ENCODE assay signal across 10 mouse cellular contexts in the genomic region with DNA sequence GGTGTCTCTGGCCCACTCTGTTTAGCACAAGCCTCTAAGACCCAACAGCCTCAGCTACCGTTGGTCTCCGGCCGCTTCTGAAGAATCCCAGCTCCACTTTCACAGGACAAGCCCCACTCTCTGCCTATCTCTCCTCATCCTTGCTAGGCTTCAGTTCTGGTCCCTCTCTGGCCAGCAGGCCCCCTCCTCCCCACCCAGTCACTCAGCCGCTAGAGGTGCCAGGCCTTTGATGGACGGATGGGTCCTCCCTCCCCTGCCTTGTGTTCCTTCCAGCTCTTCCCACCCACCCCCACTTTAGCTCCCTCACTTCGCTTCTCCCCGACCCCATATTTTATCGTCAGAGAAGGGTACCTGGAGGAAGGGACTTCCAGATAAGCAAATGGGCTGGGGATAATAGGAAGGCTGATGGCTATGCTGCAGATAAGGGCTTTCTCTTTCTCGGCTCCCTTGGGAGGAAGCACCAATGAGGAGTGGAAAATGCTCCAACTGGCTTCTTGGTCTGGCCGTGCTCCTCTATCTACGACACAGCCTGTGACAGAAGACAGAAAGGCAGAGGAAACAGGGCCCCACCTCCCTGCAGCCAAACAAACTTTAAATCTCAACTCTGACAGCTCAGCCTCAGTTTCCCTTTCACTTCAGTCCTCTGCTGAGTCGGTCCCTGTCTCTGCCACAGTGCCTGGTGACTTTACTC. TPM values are rescaled to one million over a fixed set of nuclear protein-coding genes. Genes with fewer than 3 reads are reported as not detected.
DNase-seq lines count a peak whose midpoint lies in the region; ATAC-seq and TF ChIP-seq lines count a peak whose summit lies in the region.
"Had no signal": no experiment of that assay in that cellular context is flagged by ENCODE, and none has a peak within 500 bp of the region (broad histone marks: within the 10 kb centered on the region; RNA-seq: fewer than 3 reads in every experiment).

No protein-coding gene starts in this region.

- H3K4me3 ChIP-seq in limb, embryonic 13.5 days, result no peak overlapping the region
- no peak overlapping the region for H3K4me3 ChIP-seq in limb, embryonic 10.5 days
- peak overlapping the region; percentile 5 to 11; a peak in 2 of 4 replicates for H3K4me3 ChIP-seq in heart, embryonic 14.5 days (ENCODE audit: control insufficient read depth in 1 of 2, insufficient read depth in 1 of 2, low read depth in 1 of 2, low read length in 2 of 2)
- no peak overlapping the region for H3K4me3 ChIP-seq in kidney, postnatal 0 days (replicated peaks; ENCODE audit: low read depth, low read length)
- no peak overlapping the region for H3K4me3 ChIP-seq in midbrain, embryonic 16.5 days (ENCODE audit: low read depth, low read length)

- peaks cover 39% of the 10 kb centered on the region for H3K27me3 ChIP-seq in limb, embryonic 13.5 days
- peaks cover 44% of the 10 kb centered on the region for H3K27me3 ChIP-seq in limb, embryonic 10.5 days (ENCODE audit: low read depth, poor library complexity, severe bottlenecking)
- peaks cover 5% of the 10 kb centered on the region; the same call in 1 of the 2 replicates for H3K27me3 ChIP-seq in heart, embryonic 14.5 days (ENCODE audit: control insufficient read depth, insufficient read depth, low read length)
- H3K27me3 ChIP-seq in kidney, postnatal 0 days (ENCODE audit: insufficient read depth, low read length), result no peaks in the 10 kb centered on the region
- no peaks in the 10 kb centered on the region for H3K27me3 ChIP-seq in midbrain, embryonic 16.5 days (ENCODE audit: control insufficient read depth, insufficient read depth, low read depth, low read length)

- H3K36me3 ChIP-seq in limb, embryonic 13.5 days, result peaks cover 12% of the 10 kb centered on the region
- peaks cover 18% of the 10 kb centered on the region for H3K36me3 ChIP-seq in limb, embryonic 10.5 days
- peaks cover 11% of the 10 kb centered on the region for H3K36me3 ChIP-seq in heart, embryonic 14.5 days (ENCODE audit: control insufficient read depth, insufficient read depth, low read length)
- H3K36me3 ChIP-seq in kidney, postnatal 0 days (ENCODE audit: insufficient read depth, low read length), result no peaks in the 10 kb centered on the region
- no peaks in the 10 kb centered on the region for H3K36me3 ChIP-seq in midbrain, embryonic 16.5 days (ENCODE audit: control insufficient read depth, insufficient read depth, low read length)

- no peaks in the 10 kb centered on the region for H3K9me3 ChIP-seq in limb, embryonic 13.5 days
- H3K9me3 ChIP-seq in limb, embryonic 10.5 days (replicated peaks), result no peaks in the 10 kb centered on the region
- no peaks in the 10 kb centered on the region for H3K9me3 ChIP-seq in heart, embryonic 14.5 days (ENCODE audit: control insufficient read depth, low read length)
- no peaks in the 10 kb centered on the region for H3K9me3 ChIP-seq in kidney, postnatal 0 days (replicated peaks; ENCODE audit: low read length)
- no peaks in the 10 kb centered on the region for H3K9me3 ChIP-seq in midbrain, embryonic 16.5 days (replicated peaks; ENCODE audit: control insufficient read depth, low read length, poor library complexity, severe bottlenecking)

- no peak overlapping the region for H3K27ac ChIP-seq in limb, embryonic 13.5 days
- no peak overlapping the region for H3K27ac ChIP-seq in limb, embryonic 10.5 days
- peak overlapping the region; percentile 30 to 66 for H3K27ac ChIP-seq in heart, embryonic 14.5 days (replicated peaks in 1 of 2; ENCODE audit: control insufficient read depth in 1 of 2, insufficient read depth in 1 of 2, low read depth in 2 of 2, low read length in 2 of 2)
- no peak overlapping the region for H3K27ac ChIP-seq in kidney, postnatal 0 days
- peak overlapping the region; percentile 18; the same call in 1 of the 2 replicates for H3K27ac ChIP-seq in midbrain, embryonic 16.5 days (ENCODE audit: low read length)

- peak overlapping the region; percentile 25; the same call in 1 of the 2 replicates for H3K9ac ChIP-seq in limb, embryonic 13.5 days
- peak overlapping the region; percentile 30; the same call in 1 of the 2 replicates for H3K9ac ChIP-seq in heart, embryonic 14.5 days (ENCODE audit: low read length)
- H3K9ac ChIP-seq in kidney, postnatal 0 days (ENCODE audit: low read depth, low read length), result no peak overlapping the region
- H3K9ac ChIP-seq in midbrain, embryonic 16.5 days (ENCODE audit: low read depth, low read length), result no peak overlapping the region
- H3K9ac ChIP-seq: lung, embryonic 14.5 days had no signal

- H3K4me1 ChIP-seq in limb, embryonic 13.5 days, result peaks cover 8% of the 10 kb centered on the region
- H3K4me1 ChIP-seq in limb, embryonic 10.5 days, result peaks cover 16% of the 10 kb centered on the region
- H3K4me1 ChIP-seq in heart, embryonic 14.5 days (ENCODE audit: control insufficient read depth in 2 of 2, insufficient read depth in 2 of 2, low read length in 2 of 2), result peaks cover 17 to 28% of the 10 kb centered on the region in 2 experiments
- H3K4me1 ChIP-seq in kidney, postnatal 0 days (replicated peaks; ENCODE audit: insufficient read depth, low read length), result peaks cover 7% of the 10 kb centered on the region
- H3K4me1 ChIP-seq in midbrain, embryonic 16.5 days (ENCODE audit: control insufficient read depth, insufficient read depth, low read length), result peaks cover 2% of the 10 kb centered on the region

- no peak for ATAC-seq in limb, embryonic 13.5 days (ENCODE audit: low FRiP score, low read depth)
- peak; percentile 48; the same call in 1 of the 2 replicates for ATAC-seq in heart, embryonic 14.5 days (ENCODE audit: insufficient number of reproducible peaks, insufficient read depth, low FRiP score, low read depth)
- ATAC-seq in kidney, postnatal 0 days (replicated peaks; ENCODE audit: low FRiP score, low read depth), result no peak
- 0 out of 2 replicates have a peak, but pooled peaks have one; percentile 16 for ATAC-seq in midbrain, embryonic 16.5 days

- DNase-seq in limb, embryonic 10.5 days (ENCODE audit: low spot score), result no peak
- no peak for DNase-seq in kidney, postnatal 0 days (ENCODE audit: low spot score)
- DNase-seq in thymus, postnatal 4 days, result no peak
- no peak for DNase-seq in adrenal gland, adult 8-10 months
- DNase-seq in urinary bladder, postnatal 10 days (ENCODE audit: low spot score), result no peak

- WGBS in limb, embryonic 13.5 days, result 26% methylated on average over 12 of the region's 12 CpGs
- 24% methylated on average over 12 of the region's 12 CpGs for WGBS in limb, embryonic 10.5 days
- 5% methylated on average over 12 of the region's 12 CpGs for WGBS in heart, embryonic 14.5 days
- WGBS in kidney, postnatal 0 days, result 18% methylated on average over 12 of the region's 12 CpGs
- WGBS in midbrain, embryonic 16.5 days, result 35% methylated on average over 12 of the region's 12 CpGs

- H3K4me2 ChIP-seq in limb, embryonic 13.5 days (replicated peaks), result no peak overlapping the region
- H3K4me2 ChIP-seq in heart, embryonic 14.5 days (ENCODE audit: low read length), result peak overlapping the region; percentile 52
- peak overlapping the region; percentile 21; the same call in 1 of the 2 replicates for H3K4me2 ChIP-seq in kidney, postnatal 0 days (ENCODE audit: low read length)
- H3K4me2 ChIP-seq in midbrain, embryonic 16.5 days (ENCODE audit: low read length), result no peak overlapping the region
- H3K4me2 ChIP-seq: lung, embryonic 14.5 days had no signal

- TF ChIP-seq CTCF in kidney, postnatal 0 days (IDR thresholded peaks at IDR 0.05; ENCODE audit: low read depth), result no peak

RNA-seq across cellular contexts. Expression of gene Dnajc5g, which starts 23.0 kb away (rescaled TPM):
- polyA plus RNA-seq in limb, embryonic 13.5 days (2015; fragmentation: Nextera tagmentation; extraction: Ambion mirVana), result not detected in 2 replicates
- not detected in 2 replicates for polyA plus RNA-seq in limb, embryonic 10.5 days (2016; fragmentation: Nextera tagmentation; extraction: Ambion mirVana)
- not detected in 2 replicates for polyA plus RNA-seq in heart, embryonic 14.5 days (2014; fragmentation: Nextera tagmentation; extraction: Ambion mirVana)
- not detected in 2 replicates for polyA plus RNA-seq in kidney, postnatal 0 days (2015; fragmentation: Nextera tagmentation; extraction: Ambion mirVana)
- polyA plus RNA-seq in midbrain, embryonic 16.5 days (2015; fragmentation: Nextera tagmentation; extraction: Ambion mirVana), result not detected in 2 replicates
- not detected for total RNA-seq in adrenal gland, adult 8-10 months (2022)
- total RNA-seq: gastrocnemius, postnatal 4 days had no signal
- polyA plus RNA-seq: lung, embryonic 14.5 days had no signal

RNA-seq across cellular contexts. Expression of gene Slc30a3, which starts 25.0 kb away (rescaled TPM):
- 0.38 and 0.57 TPM in 2 replicates for polyA plus RNA-seq in limb, embryonic 13.5 days (2015; fragmentation: Nextera tagmentation; extraction: Ambion mirVana)
- polyA plus RNA-seq in limb, embryonic 10.5 days (2016; fragmentation: Nextera tagmentation; extraction: Ambion mirVana), result 0.24 and 0.26 TPM in 2 replicates
- polyA plus RNA-seq in heart, embryonic 14.5 days (2014; fragmentation: Nextera tagmentation; extraction: Ambion mirVana), result 0.26 and 0.43 TPM in 2 replicates
- polyA plus RNA-seq in kidney, postnatal 0 days (2015; fragmentation: Nextera tagmentation; extraction: Ambion mirVana), result 1.1 TPM in 2 replicates
- 15.6 and 18.0 TPM in 2 replicates for polyA plus RNA-seq in midbrain, embryonic 16.5 days (2015; fragmentation: Nextera tagmentation; extraction: Ambion mirVana)
- total RNA-seq in adrenal gland, adult 8-10 months (2022), result under 1 TPM in 1 of 4 experiments, not detected in 3; 0.28 TPM
- total RNA-seq: gastrocnemius, postnatal 4 days had no signal
- polyA plus RNA-seq: lung, embryonic 14.5 days had no signal

RNA-seq across cellular contexts. Expression of gene Cad, which starts 28.5 kb away (rescaled TPM):
- polyA plus RNA-seq in limb, embryonic 13.5 days (2015; fragmentation: Nextera tagmentation; extraction: Ambion mirVana), result 30.0 and 33.7 TPM in 2 replicates
- 63.1 and 71.3 TPM in 2 replicates for polyA plus RNA-seq in limb, embryonic 10.5 days (2016; fragmentation: Nextera tagmentation; extraction: Ambion mirVana)
- 13.3 and 14.3 TPM in 2 replicates for polyA plus RNA-seq in heart, embryonic 14.5 days (2014; fragmentation: Nextera tagmentation; extraction: Ambion mirVana)
- 11.8 and 13.9 TPM in 2 replicates for polyA plus RNA-seq in kidney, postnatal 0 days (2015; fragmentation: Nextera tagmentation; extraction: Ambion mirVana)
- 14.5 and 14.8 TPM in 2 replicates for polyA plus RNA-seq in midbrain, embryonic 16.5 days (2015; fragmentation: Nextera tagmentation; extraction: Ambion mirVana)
- total RNA-seq in adrenal gland, adult 8-10 months (2022), result 10 to 100 TPM; 23.1 to 52.0 (median 33.6) TPM

RNA-seq across cellular contexts. Expression of gene Trim54, which starts 33.4 kb away (rescaled TPM):
- polyA plus RNA-seq in limb, embryonic 13.5 days (2015; fragmentation: Nextera tagmentation; extraction: Ambion mirVana), result 7.2 and 8.1 TPM in 2 replicates
- 0.23 TPM in 1 of 2 replicates, not detected in the other for polyA plus RNA-seq in limb, embryonic 10.5 days (2016; fragmentation: Nextera tagmentation; extraction: Ambion mirVana)
- polyA plus RNA-seq in heart, embryonic 14.5 days (2014; fragmentation: Nextera tagmentation; extraction: Ambion mirVana), result 7.0 and 9.3 TPM in 2 replicates
- not detected in 2 replicates for polyA plus RNA-seq in kidney, postnatal 0 days (2015; fragmentation: Nextera tagmentation; extraction: Ambion mirVana)
- not detected in 2 replicates for polyA plus RNA-seq in midbrain, embryonic 16.5 days (2015; fragmentation: Nextera tagmentation; extraction: Ambion mirVana)
- not detected for total RNA-seq in adrenal gland, adult 8-10 months (2022)
- polyA plus RNA-seq: lung, embryonic 14.5 days had no signal

RNA-seq across cellular contexts. Expression of gene Slc5a6, which starts 34.4 kb away (rescaled TPM):
- polyA plus RNA-seq in limb, embryonic 13.5 days (2015; fragmentation: Nextera tagmentation; extraction: Ambion mirVana), result 13.4 and 14.1 TPM in 2 replicates
- polyA plus RNA-seq in limb, embryonic 10.5 days (2016; fragmentation: Nextera tagmentation; extraction: Ambion mirVana), result 10.4 and 10.8 TPM in 2 replicates
- polyA plus RNA-seq in heart, embryonic 14.5 days (2014; fragmentation: Nextera tagmentation; extraction: Ambion mirVana), result 6.5 and 7.2 TPM in 2 replicates
- 13.4 and 15.1 TPM in 2 replicates for polyA plus RNA-seq in kidney, postnatal 0 days (2015; fragmentation: Nextera tagmentation; extraction: Ambion mirVana)
- polyA plus RNA-seq in midbrain, embryonic 16.5 days (2015; fragmentation: Nextera tagmentation; extraction: Ambion mirVana), result 29.4 and 30.3 TPM in 2 replicates
- total RNA-seq in adrenal gland, adult 8-10 months (2022), result 10 to 100 TPM; 33.5 to 46.4 (median 38.1) TPM

Comparison
In these comparisons a context has a peak if more than half of its experiments do, and no peak if none do; other contexts are left out.
1. ATAC-seq: peak in heart, embryonic 14.5 days (single experiment) and midbrain, embryonic 16.5 days (single experiment); none in limb, embryonic 13.5 days (single experiment) and kidney, postnatal 0 days (single experiment).
2. H3K27ac ChIP-seq: peak in heart, embryonic 14.5 days (2 of 2) and midbrain, embryonic 16.5 days (single experiment); none in limb, embryonic 13.5 days (single experiment), limb, embryonic 10.5 days (single experiment) and kidney, postnatal 0 days (single experiment).
3. H3K4me2 ChIP-seq: peak in heart, embryonic 14.5 days (single experiment) and kidney, postnatal 0 days (single experiment); none in limb, embryonic 13.5 days (single experiment) and midbrain, embryonic 16.5 days (single experiment).
4. H3K4me3 ChIP-seq: peak in heart, embryonic 14.5 days (2 of 2); none in limb, embryonic 13.5 days (single experiment), limb, embryonic 10.5 days (single experiment), kidney, postnatal 0 days (single experiment) and midbrain, embryonic 16.5 days (single experiment).
5. H3K9ac ChIP-seq: peak in limb, embryonic 13.5 days (single experiment) and heart, embryonic 14.5 days (single experiment); none in kidney, postnatal 0 days (single experiment) and midbrain, embryonic 16.5 days (single experiment).